Mouse (Mus musculus): ENCODE data around the gene Grpel1. TPM values are rescaled to one million over a fixed set of nuclear protein-coding genes. Genes with fewer than 3 reads are reported as not detected.
A peak's percentile ranks its signal among the peaks of the same experiment; 100 is the strongest.

The Grpel1 gene
- polyA plus RNA-seq (2015; fragmentation: Nextera tagmentation; extraction: Ambion mirVana): 67.5 and 68.0 TPM in 2 replicates

- Histone ChIP-seq H3K4me3 (replicated peaks; ENCODE audit: low read depth, low read length) (peak within 1 kb of the TSS; percentile 98), H3K4me2 (ENCODE audit: low read length) (peak within 1 kb of the TSS; percentile 84), H3K27ac (peak within 1 kb of the TSS; percentile 85), H3K4me1 (replicated peaks; ENCODE audit: insufficient read depth, low read length) (peaks cover 12% of the 10 kb centered on the region; the same call in 1 of the 2 replicates), H3K36me3 (ENCODE audit: insufficient read depth, low read length) (peaks cover 9% of the 10 kb centered on the region; the same call in 1 of the 2 replicates), H3K9me3 (replicated peaks; ENCODE audit: low read length) (no peaks in the 10 kb centered on the region), H3K27me3 (ENCODE audit: insufficient read depth, low read length) (no peaks in the 10 kb centered on the region), H3K9ac (ENCODE audit: low read depth, low read length) (peak within 1 kb of the TSS; percentile 85)
- WGBS: under 1% methylated on average over 68 of the region's 68 CpGs
- no peak; the same call in 1 of the 2 replicates for TF ChIP-seq CTCF (IDR thresholded peaks at IDR 0.05; ENCODE audit: low read depth)
- peak; percentile 100 for DNase-seq (ENCODE audit: low spot score)
- peak; percentile 94 for ATAC-seq (replicated peaks; ENCODE audit: low FRiP score, low read depth)
Measured at GRCm38 (mm10) chr5:36464709-36465661, at the start of gene Grpel1. Grpel1 (plus strand) TSS chr5:36464998.

- ATAC-seq (replicated peaks; ENCODE audit: low FRiP score, low read depth): no peak
- H3K4me2 ChIP-seq (ENCODE audit: low read length): no peak overlapping the region
- no peaks in the 10 kb centered on the region for H3K36me3 ChIP-seq (ENCODE audit: insufficient read depth, low read length)
- no peaks in the 10 kb centered on the region for H3K9me3 ChIP-seq (replicated peaks; ENCODE audit: low read length)
- no peak for DNase-seq (ENCODE audit: low spot score)
- H3K4me3 ChIP-seq (replicated peaks; ENCODE audit: low read depth, low read length): no peak overlapping the region
- H3K4me1 ChIP-seq (replicated peaks; ENCODE audit: insufficient read depth, low read length): no peaks in the 10 kb centered on the region
- H3K27me3 ChIP-seq (ENCODE audit: insufficient read depth, low read length): no peaks in the 10 kb centered on the region
- TF ChIP-seq CTCF (IDR thresholded peaks at IDR 0.05; ENCODE audit: low read depth): no peak
- no peak overlapping the region for H3K9ac ChIP-seq (ENCODE audit: low read depth, low read length)
- no peak overlapping the region for H3K27ac ChIP-seq
- WGBS: 69% methylated on average over 3 of the region's 3 CpGs
Measured at GRCm38 (mm10) chr5:36419861-36420260, 44.9 kb upstream of the Grpel1 start.

GRCm38 (mm10) chr5:36422689-36423088 is 42.1 kb upstream of the Grpel1 start:
- Histone ChIP-seq H3K27ac (no peak overlapping the region), H3K27me3 (ENCODE audit: insufficient read depth, low read length) (no peaks in the 10 kb centered on the region), H3K4me2 (ENCODE audit: low read length) (no peak overlapping the region), H3K9ac (ENCODE audit: low read depth, low read length) (no peak overlapping the region), H3K4me1 (replicated peaks; ENCODE audit: insufficient read depth, low read length) (peaks cover under 1% of the 10 kb centered on the region), H3K4me3 (replicated peaks; ENCODE audit: low read depth, low read length) (no peak overlapping the region), H3K36me3 (ENCODE audit: insufficient read depth, low read length) (no peaks in the 10 kb centered on the region), H3K9me3 (replicated peaks; ENCODE audit: low read length) (no peaks in the 10 kb centered on the region)
- ATAC-seq (replicated peaks; ENCODE audit: low FRiP score, low read depth) (no peak), DNase-seq (ENCODE audit: low spot score) (no peak)
- no peak for TF ChIP-seq CTCF (IDR thresholded peaks at IDR 0.05; ENCODE audit: low read depth)

- DNase-seq (ENCODE audit: low spot score) (no peak), ATAC-seq (replicated peaks; ENCODE audit: low FRiP score, low read depth) (no peak)
- H3K27me3 ChIP-seq (ENCODE audit: insufficient read depth, low read length): no peaks in the 10 kb centered on the region
- H3K9me3 ChIP-seq (replicated peaks; ENCODE audit: low read length): no peaks in the 10 kb centered on the region
- H3K9ac ChIP-seq (ENCODE audit: low read depth, low read length): no peak overlapping the region
- H3K4me1 ChIP-seq (replicated peaks; ENCODE audit: insufficient read depth, low read length): peaks cover 5% of the 10 kb centered on the region
- TF ChIP-seq CTCF (IDR thresholded peaks at IDR 0.05; ENCODE audit: low read depth): no peak
- H3K36me3 ChIP-seq (ENCODE audit: insufficient read depth, low read length): no peaks in the 10 kb centered on the region
- no peak overlapping the region for H3K4me2 ChIP-seq (ENCODE audit: low read length)
- no peak overlapping the region for H3K27ac ChIP-seq
- H3K4me3 ChIP-seq (replicated peaks; ENCODE audit: low read depth, low read length): no peak overlapping the region
Measured at GRCm38 (mm10) chr5:36424676-36425075, 40.1 kb upstream of the Grpel1 start.

GRCm38 (mm10) chr5:36426404-36426803 is 38.4 kb upstream of the Grpel1 start:
- no peak; the same call in 1 of the 2 replicates for ATAC-seq (replicated peaks; ENCODE audit: low FRiP score, low read depth)
- H3K4me1 ChIP-seq (replicated peaks; ENCODE audit: insufficient read depth, low read length): peaks cover 5% of the 10 kb centered on the region
- H3K4me3 ChIP-seq (replicated peaks; ENCODE audit: low read depth, low read length): no peak overlapping the region
- no peak for TF ChIP-seq CTCF (IDR thresholded peaks at IDR 0.05; ENCODE audit: low read depth)
- H3K36me3 ChIP-seq (ENCODE audit: insufficient read depth, low read length): no peaks in the 10 kb centered on the region
- no peak overlapping the region for H3K4me2 ChIP-seq (ENCODE audit: low read length)
- WGBS: 67% methylated on average over 5 of the region's 5 CpGs
- no peaks in the 10 kb centered on the region for H3K9me3 ChIP-seq (replicated peaks; ENCODE audit: low read length)
- H3K27me3 ChIP-seq (ENCODE audit: insufficient read depth, low read length): no peaks in the 10 kb centered on the region
- DNase-seq (ENCODE audit: low spot score): no peak
- no peak overlapping the region for H3K27ac ChIP-seq
- no peak overlapping the region for H3K9ac ChIP-seq (ENCODE audit: low read depth, low read length)

GRCm38 (mm10) chr5:36427831-36428230 is 37.0 kb upstream of the Grpel1 start:
- ATAC-seq (replicated peaks; ENCODE audit: low FRiP score, low read depth) (no peak; the same call in 1 of the 2 replicates), DNase-seq (ENCODE audit: low spot score) (peak; percentile 15)
- no peaks in the 10 kb centered on the region for H3K27me3 ChIP-seq (ENCODE audit: insufficient read depth, low read length)
- H3K4me1 ChIP-seq (replicated peaks; ENCODE audit: insufficient read depth, low read length): peaks cover 5% of the 10 kb centered on the region
- H3K36me3 ChIP-seq (ENCODE audit: insufficient read depth, low read length): no peaks in the 10 kb centered on the region
- no peak overlapping the region for H3K27ac ChIP-seq
- 22% methylated on average over 11 of the region's 11 CpGs for WGBS
- TF ChIP-seq CTCF (IDR thresholded peaks at IDR 0.05; ENCODE audit: low read depth): no peak
- H3K4me3 ChIP-seq (replicated peaks; ENCODE audit: low read depth, low read length): no peak overlapping the region
- 0 out of 2 replicates have a peak overlapping the region, but pooled peaks have one; percentile 1 for H3K4me2 ChIP-seq (ENCODE audit: low read length)
- H3K9ac ChIP-seq (ENCODE audit: low read depth, low read length): no peak overlapping the region
- no peaks in the 10 kb centered on the region for H3K9me3 ChIP-seq (replicated peaks; ENCODE audit: low read length)

Measured in kidney, postnatal 0 days (tissue).